Mouse (Mus musculus) testis, postnatal 10 days (tissue): ENCODE measurements around the gene Nudt1.

Experiments used
- DNase-seq: peaks from one replicate; pipeline ENCODE4 v3.0.0; 2021; ENCODE audit warnings: low spot score

Nudt1 gene

DNA sequence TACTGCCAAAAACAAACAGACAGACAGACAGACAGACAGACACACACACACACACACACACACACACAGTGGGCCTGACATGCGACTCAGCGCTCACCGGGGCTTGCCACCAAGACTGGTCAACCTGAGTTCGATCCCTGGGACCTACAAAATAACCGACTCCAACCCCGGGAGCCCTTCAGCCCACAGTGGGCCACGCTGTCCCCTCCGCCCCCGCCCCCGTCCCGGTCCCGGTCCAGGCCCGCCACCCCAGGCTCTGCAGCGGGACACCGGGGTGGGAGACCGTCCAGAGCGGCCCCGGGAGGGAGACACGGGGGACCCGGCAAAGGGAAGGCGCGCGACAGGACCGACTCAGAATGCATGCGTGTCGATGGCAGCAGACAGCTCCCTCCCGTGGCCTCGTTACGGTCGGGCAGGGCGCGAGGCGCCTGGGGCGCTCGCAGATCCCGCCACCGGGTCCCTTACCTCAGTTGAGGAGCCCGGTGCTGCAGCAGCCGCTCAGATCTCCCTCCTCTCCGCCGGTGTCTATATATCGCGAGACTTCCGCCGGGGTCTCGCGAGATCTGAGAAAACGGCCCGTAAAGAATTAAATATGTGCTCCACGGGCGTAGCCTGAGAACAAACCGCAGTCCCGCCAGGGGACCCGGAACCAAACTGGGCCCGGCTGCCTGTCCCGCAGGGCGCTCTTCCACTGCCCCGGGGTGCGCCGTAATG is at the start of gene Nudt1, which contains the start of gene Mad1l1:
Gene Nudt1 (plus strand): TSS at position 615 of the 714 bp plus-strand sequence.
Gene Mad1l1 (minus strand): TSS at position 511 of the 714 bp plus-strand sequence.
- peak; percentile 91 for DNase-seq

DNA sequence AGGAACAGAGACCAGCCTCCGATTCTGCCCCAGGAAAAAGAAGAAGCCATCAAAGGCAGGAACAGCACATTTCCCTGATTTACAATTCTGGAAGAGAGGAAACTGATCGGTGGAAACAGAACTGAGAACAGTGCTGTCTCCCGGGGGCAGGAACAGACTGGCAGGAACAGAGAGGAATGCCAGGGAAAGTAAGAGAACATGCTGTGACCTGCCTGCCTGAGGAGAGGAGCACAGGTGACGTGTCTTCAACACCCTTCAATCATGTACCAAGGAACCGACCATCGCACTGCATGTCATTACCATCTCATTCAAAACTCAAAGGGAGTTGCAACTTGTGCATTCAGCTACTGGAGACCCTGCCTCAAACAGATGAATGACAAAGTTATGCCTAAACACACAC is 44.7 kb upstream of the Nudt1 start:
- no peak for DNase-seq

DNA sequence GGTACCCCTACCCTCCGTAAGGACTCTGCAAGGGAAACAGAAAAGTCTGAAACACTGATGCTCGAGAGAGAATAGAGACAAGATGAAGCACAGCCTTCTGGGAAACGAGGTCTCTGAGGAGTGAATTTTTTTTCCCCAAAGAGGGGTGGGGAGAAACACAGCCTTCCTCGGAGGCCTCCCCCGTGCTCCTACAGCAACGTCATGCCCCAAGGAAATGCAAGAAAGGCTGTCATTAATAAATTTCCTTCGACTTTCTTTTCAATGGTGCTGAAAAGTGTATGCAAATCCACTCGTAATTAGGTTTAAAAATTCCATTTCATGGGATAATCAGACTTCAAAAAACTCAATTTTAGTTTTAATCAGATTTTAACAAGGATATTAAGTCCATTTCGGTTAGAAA is 41.3 kb upstream of the Nudt1 start:
- no peak for DNase-seq

GRCm38 (mm10) chr5:140282376-140282775 is 39.1 kb upstream of the Nudt1 start:
- peak; percentile 52 for DNase-seq

DNA sequence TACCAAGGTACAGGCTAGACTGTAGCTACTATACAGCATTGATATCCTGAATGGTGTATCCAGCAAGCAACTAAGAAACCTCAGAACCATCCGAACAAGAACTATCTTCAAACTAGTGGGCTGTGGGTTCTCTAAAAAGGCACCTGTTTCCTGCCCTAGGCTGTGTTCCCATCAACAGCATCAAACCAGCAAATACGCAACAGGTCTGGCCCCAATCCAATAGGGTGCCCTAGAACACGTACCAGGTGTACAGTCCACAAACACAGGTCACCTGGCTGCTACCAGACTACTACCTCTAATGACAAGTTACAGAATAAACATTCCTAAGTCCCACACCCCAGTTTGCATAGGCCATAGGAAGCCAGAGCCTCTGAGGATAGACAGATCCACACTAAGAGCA is 38.6 kb upstream of the Nudt1 start:
- no peak for DNase-seq

DNA sequence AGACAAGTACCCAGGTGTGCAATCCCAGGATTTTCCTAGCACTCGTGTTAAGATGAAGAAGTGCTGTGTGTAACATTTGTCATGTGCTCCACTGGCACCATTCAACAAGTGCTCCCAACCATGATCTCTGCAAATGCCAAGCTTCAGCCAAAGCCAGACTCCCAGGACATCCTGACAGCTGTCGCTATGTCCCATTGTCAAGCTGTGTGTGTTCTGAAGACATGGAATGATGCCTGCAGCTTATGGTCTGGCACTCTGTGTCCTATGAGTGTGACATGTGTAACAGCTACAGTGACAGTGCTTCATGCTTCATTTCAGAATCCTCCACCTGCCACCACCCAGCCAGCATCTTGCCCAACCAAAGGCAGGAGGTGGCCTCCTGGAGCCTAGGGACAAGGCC is 37.4 kb upstream of the Nudt1 start:
- no peak for DNase-seq

DNA sequence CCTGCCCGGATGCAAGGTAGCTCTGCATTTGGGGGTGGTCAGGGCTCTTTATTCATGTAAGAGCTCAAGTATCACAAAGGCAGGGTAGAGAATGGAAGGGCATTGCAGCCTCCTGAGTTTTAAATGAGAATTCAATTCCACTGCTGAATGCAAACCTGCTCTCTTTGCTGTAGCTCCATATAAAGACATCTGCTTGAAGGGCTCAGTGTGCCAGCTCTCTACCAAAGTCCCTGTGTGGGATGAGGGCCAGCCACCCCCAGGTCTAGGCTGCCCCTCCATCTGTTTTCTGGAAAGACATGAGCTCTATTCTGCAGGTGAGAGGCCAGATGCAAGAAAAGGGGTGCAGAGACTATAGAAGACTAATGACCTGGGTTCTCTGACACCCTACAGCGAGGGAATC is 36.7 kb upstream of the Nudt1 start:
- DNase-seq = no peak

GRCm38 (mm10) chr5:140288287-140288686 is 33.2 kb upstream of the Nudt1 start:
- no peak for DNase-seq

- no peak for DNase-seq
Observed at GRCm38 (mm10) chr5:140289161-140289560, 32.3 kb upstream of the Nudt1 start.

DNA sequence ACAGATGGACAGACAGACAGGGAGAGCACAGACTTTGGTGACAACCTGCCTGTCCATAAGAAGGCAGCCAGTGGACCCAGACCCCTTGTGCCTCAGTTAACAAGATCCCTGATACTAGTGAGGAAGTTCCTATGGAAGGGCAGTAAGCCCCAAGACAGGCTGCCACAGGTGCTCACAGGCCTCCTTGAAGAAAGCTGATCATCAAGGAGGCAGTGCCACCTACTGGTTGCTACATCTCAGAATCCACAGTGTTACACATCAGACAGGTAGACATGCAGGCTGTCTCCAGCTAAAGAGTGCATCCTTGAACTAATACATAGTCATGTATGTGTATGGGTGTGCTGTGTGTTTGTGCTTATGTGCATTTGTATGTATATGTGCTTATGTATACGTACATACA is 29.3 kb upstream of the Nudt1 start:
- DNase-seq = peak; percentile 58

GRCm38 (mm10) chr5:140298291-140298690 is 23.2 kb upstream of the Nudt1 start:
- no peak for DNase-seq

DNA sequence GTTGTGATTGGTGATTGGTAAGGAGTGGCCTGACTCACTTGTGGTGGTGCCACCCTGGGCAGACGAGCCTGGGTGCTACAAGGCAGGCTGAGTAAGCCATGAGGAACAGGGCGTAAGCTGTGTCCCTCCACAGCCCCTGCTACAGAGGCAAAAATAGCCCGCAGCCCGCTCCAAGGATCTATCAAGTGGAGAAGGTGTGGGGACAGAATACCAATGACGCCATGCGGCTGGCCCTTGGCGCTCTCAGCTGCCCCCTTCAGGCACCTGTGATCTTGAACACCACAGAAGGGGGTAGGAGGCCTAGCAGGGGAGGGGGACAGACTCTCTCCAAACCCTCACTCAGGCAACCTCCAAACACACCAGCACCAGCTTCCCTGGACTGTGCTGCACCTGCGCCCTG is 15.4 kb upstream of the Nudt1 start:
- no peak for DNase-seq

- DNase-seq = no peak
Observed at GRCm38 (mm10) chr5:140307602-140308001, 13.9 kb upstream of the Nudt1 start.

GRCm38 (mm10) chr5:140316716-140317115 is 4.7 kb upstream of the Nudt1 start:
- peak; percentile 64 for DNase-seq

- DNase-seq = no peak
Observed at GRCm38 (mm10) chr5:140321756-140322575, 510 bp downstream of the Nudt1 start.

DNA sequence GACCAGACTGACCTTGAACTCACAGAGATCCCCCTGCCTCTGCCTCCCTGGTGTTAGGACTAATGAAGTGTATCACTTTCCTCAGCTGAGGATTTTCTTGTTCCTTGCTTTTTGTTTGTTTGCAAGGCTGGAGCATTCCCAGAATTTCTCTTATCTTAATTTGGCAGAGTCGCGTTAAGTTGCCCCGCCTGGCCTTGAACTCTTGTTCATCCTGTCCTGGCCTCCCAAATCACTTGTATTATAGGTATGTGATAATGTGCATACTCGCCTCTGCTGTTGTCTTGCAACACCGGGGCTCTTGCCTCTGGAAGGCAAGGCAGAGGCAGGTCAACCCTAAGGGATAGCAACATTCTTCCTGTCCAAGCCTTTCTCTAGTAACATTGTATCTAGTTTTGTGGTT is 2.6 kb downstream of the Nudt1 start:
- no peak for DNase-seq

GRCm38 (mm10) chr5:140331615-140332512 is 10.4 kb downstream of the Nudt1 start, which contains the start of gene Mrm2:
Gene Mrm2 (minus strand): TSS chr5:140331898.
- peak; percentile 91 for DNase-seq

GRCm38 (mm10) chr5:140332519-140332918 is 11.1 kb downstream of the Nudt1 start:
- no peak for DNase-seq

- no peak for DNase-seq
Observed at GRCm38 (mm10) chr5:140333631-140334030, 12.2 kb downstream of the Nudt1 start.

DNA sequence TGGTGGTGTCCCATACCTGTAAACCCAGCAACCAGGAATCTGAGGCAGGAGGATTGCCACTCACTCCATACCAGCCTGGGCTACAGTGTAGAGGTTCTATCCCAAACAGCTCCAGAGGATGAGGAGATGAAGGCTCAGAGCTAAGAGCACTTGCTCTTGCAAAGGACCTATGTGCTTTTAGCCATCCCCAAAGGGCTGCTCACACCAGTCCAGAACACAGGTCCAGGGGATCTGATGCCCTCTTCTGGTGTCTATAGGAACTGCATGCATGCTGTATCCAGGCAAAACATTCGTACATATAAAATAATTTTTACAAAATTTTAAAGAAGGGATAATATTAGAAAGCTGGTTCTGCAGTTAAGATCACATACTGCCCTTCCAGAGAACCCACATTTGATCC is 15.2 kb downstream of the Nudt1 start:
- DNase-seq = peak; percentile 61

DNA sequence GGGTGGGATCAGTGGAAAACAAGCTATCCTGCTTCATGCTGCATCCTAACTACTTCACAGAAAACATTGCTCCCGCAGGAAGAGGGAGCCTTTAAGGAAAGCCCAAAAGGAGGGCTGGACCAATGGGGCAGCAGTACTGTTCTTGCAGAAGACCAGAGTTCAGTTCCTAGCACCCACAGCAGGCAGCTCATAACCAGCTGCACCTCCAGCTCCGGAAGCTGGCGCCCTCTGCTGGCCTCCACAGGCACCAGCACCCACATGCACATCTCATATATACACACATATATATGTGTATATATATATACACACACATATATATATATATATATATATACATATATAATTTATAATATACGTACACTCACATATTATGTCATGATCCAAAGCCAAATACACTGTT is 17.3 kb downstream of the Nudt1 start:
- DNase-seq = no peak

GRCm38 (mm10) chr5:140339836-140340235 is 18.4 kb downstream of the Nudt1 start:
- DNase-seq = no peak
